Mouse (Mus musculus) kidney, adult 2 months (tissue): ENCODE measurements around the gene Nr1d1.

Experiments used
- CTCF ChIP-seq: fragments of 200-500 bp; conservative IDR thresholded peaks from 2 replicates; pipeline ENCODE4 v1.5.1; 2011; ENCODE audit warnings: low read depth, mild to moderate bottlenecking, control low read depth, low read length, moderate library complexity, mixed read lengths; ENCODE audit not compliant: insufficient read depth, insufficient read length
- POLR2A ChIP-seq: fragments of 200-500 bp; IDR thresholded peaks from one replicate; pipeline ENCODE4 v1.6.1; 2011; ENCODE audit warnings: low read depth, low read length, control low read depth

GRCm38 (mm10) chr11:98720756-98721155 lies 54.4 kb downstream of the Nr1d1 start:
- TF ChIP-seq CTCF (no peak), POLR2A (no peak)
